Mouse (Mus musculus): ENCODE results near the gene Lima1.

DNA sequence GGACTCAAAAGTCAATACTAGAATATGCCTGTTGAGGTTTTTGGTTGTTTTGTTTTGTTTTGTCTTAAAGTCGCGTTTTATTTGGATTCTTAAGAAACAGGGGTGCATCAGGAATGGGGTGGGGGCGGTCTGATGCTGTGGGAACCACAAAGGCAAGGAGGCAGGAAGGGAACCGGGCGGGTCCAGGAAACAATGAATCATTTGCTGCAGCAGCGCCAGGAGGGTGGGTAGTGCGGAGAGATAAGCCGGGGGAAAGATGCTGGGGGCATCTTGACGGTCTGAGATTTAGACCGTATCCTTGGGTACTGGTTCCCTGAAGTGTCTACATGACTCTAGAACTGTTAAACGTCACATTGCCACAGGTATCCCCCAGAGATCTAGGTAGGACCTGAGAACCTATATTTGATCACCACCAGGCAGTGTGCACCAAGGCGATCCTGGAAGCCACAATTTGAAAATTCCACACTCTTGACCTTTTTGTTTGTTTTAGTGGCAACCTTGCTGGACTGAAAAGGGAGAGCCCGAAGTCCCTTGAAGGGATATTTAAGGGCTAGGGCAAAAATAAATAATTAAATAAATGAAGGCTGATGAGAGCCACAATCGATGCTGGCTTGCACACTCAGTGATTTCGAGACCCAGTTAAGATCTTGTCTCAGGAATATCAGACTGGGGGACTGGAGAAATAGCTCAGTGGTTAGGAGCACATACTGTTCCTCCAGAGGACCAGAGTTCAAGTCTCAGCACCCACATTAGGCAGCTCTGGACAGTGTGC lies 8.6 kb downstream of the Lima1 start:
- TF ChIP-seq POLR2A (IDR thresholded peaks at IDR 0.05; ENCODE audit: borderline replicate concordance, insufficient read depth, low read length) (no peak), CTCF (IDR thresholded peaks at IDR 0.05; ENCODE audit: borderline replicate concordance, insufficient read depth, low read depth, low read length) (no peak)
